Mouse (Mus musculus) granulocyte monocyte progenitor cell, adult 5-6 weeks (primary cell): ENCODE measurements around the gene Oxct1. TPM values are rescaled to one million over a fixed set of nuclear protein-coding genes. Genes with fewer than 3 reads are reported as not detected.

ENCODE experiments used
- ATAC-seq: replicated peaks from 2 replicates; pipeline ENCODE4 v1.8.0; 2016; ENCODE audit warnings: mild to moderate bottlenecking, moderate TSS enrichment, inconsistent platforms; ENCODE audit not compliant: poor library complexity, severe bottlenecking
- total RNA-seq, 2 experiments: library from RNA; stranded (forward) in 1 of 2; stranded (reverse) in 1 of 2; fragments of 200-712, 200-1000 nt in 1 of 2; fragments of >200 nt in 1 of 2; fragmentation: Nextera tagmentation in 1 of 2; gene quantifications; 2 replicates each; pipeline ENCODE4 v1.2.3; 2014 to 2017

Gene Oxct1
- total RNA-seq, 2 experiments from 2014 or later = 65.6 to 276 TPM

GRCm38 (mm10) chr15:4100341-4100921, 74.2 kb downstream of the Oxct1 start:
- ATAC-seq = no peak

GRCm38 (mm10) chr15:4101025-4101424, 74.8 kb downstream of the Oxct1 start:
- no peak for ATAC-seq

GRCm38 (mm10) chr15:4104319-4104718, 78.1 kb downstream of the Oxct1 start:
- no peak for ATAC-seq

- ATAC-seq = no peak
Measured at GRCm38 (mm10) chr15:4105498-4105897, 79.3 kb downstream of the Oxct1 start.

GRCm38 (mm10) chr15:4119962-4120361, 93.8 kb downstream of the Oxct1 start:
- ATAC-seq = no peak

- ATAC-seq = no peak
Measured at GRCm38 (mm10) chr15:4124648-4125047, 98.5 kb downstream of the Oxct1 start.

GRCm38 (mm10) chr15:4138524-4138923, 112.3 kb downstream of the Oxct1 start:
- no peak for ATAC-seq

- ATAC-seq = no peak
Measured at GRCm38 (mm10) chr15:4139516-4139915, 113.3 kb downstream of the Oxct1 start.

GRCm38 (mm10) chr15:4145352-4145751, 119.2 kb downstream of the Oxct1 start:
- ATAC-seq = no peak

- ATAC-seq = no peak
Measured at GRCm38 (mm10) chr15:4147700-4148099, 121.5 kb downstream of the Oxct1 start.

- ATAC-seq = no peak
Measured at GRCm38 (mm10) chr15:4148649-4149389, 122.6 kb downstream of the Oxct1 start.

GRCm38 (mm10) chr15:4154646-4155045, 128.5 kb downstream of the Oxct1 start:
- no peak for ATAC-seq

- ATAC-seq = no peak
Measured at GRCm38 (mm10) chr15:4167946-4168345, 141.8 kb downstream of the Oxct1 start.

- no peak for ATAC-seq
Measured at GRCm38 (mm10) chr15:4171600-4171999, 145.4 kb downstream of the Oxct1 start.

- ATAC-seq = no peak
Measured at GRCm38 (mm10) chr15:4197913-4198312, 171.7 kb downstream of the Oxct1 start.

Other genes starting within 250 kb of the Oxct1 start
- gene Fbxo4, start 46.8 kb upstream of the Oxct1 start, total RNA-seq (2014; fragmentation: Nextera tagmentation) = 13.8 and 21.4 TPM in 2 replicates
- gene Fbxo4, start 46.8 kb upstream of the Oxct1 start, total RNA-seq (2017) = 8.3 and 12.3 TPM in 2 replicates
- 23.5 and 24.1 TPM in 2 replicates for gene AW549877, start 30.6 kb upstream of the Oxct1 start, total RNA-seq (2014; fragmentation: Nextera tagmentation)
- 9.4 and 11.6 TPM in 2 replicates for gene AW549877, start 30.6 kb upstream of the Oxct1 start, total RNA-seq (2017)